Mouse (Mus musculus) cerebellum, adult 2 months (tissue): ENCODE measurements at regions not wholly inside any gene's neighbourhood (a gene's known extent, or its start where the extent isn't known, plus 50 kb on each side); places are given as distances from the start of the nearest gene placed in this dataset.
"Not testable (repeated sequence)": the region's sequence is repeated elsewhere in the genome, so short reads cannot be mapped to it uniquely, and the experiment has no call there.

Experiments used
- DNase-seq, 2 experiments: peaks; one replicate each; pipeline ENCODE4 v3.0.0; 2021
- H3K27ac ChIP-seq: fragments of 200-500 bp; 2 replicates; pipeline ENCODE4 v1.5.1; 2012; ENCODE audit warnings: low read length, control low read depth, inconsistent platforms; ENCODE audit not compliant: insufficient read depth
- H3K27me3 ChIP-seq: fragments of 200-500 bp; 2 replicates; pipeline ENCODE4 v1.6.1; 2012; ENCODE audit warnings: inconsistent platforms, mild to moderate bottlenecking, low read length, moderate library complexity; ENCODE audit not compliant: control insufficient read depth, insufficient read depth
- H3K4me1 ChIP-seq: fragments of 200-500 bp; 2 replicates; pipeline ENCODE4 v1.6.1; 2011; ENCODE audit warnings: low read length; ENCODE audit not compliant: control insufficient read depth, insufficient read depth
- H3K4me3 ChIP-seq: fragments of 200-500 bp; replicated peaks from 2 replicates; pipeline ENCODE3; 2011; ENCODE audit warnings: mild to moderate bottlenecking, low read depth, low read length, control low read depth; ENCODE audit not compliant: insufficient read depth
- CTCF ChIP-seq: fragments of 200-500 bp; IDR thresholded peaks from 2 replicates; pipeline ENCODE4 v1.5.1; 2011; ENCODE audit warnings: low read depth, mild to moderate bottlenecking, control low read depth, low read length, moderate library complexity, borderline replicate concordance; ENCODE audit not compliant: insufficient read depth
- POLR2A ChIP-seq: fragments of 200-500 bp; IDR thresholded peaks from 2 replicates; pipeline ENCODE4 v1.6.1; 2011; ENCODE audit warnings: low read length, control low read depth, borderline replicate concordance; ENCODE audit not compliant: insufficient read depth
- WGBS: fragments of 180-500 bp; shearing (Covaris S2); methylation state at CpG from one replicate; pipeline ENCODE4 v1.1.7; 2018; 5-methylcytosine and 5-hydroxymethylcytosine counted together

GRCm38 (mm10) chr12:3124036-3124435, 185.7 kb downstream of the Rab10 start:
- Histone ChIP-seq H3K27ac (no peak overlapping the region), H3K4me1 (no peaks in the 10 kb centered on the region), H3K27me3 (no peaks in the 10 kb centered on the region), H3K4me3 (no peak overlapping the region)
- WGBS = 56% methylated on average over 1 of the region's 1 CpGs
- TF ChIP-seq POLR2A (no peak), CTCF (no peak)
- DNase-seq = no peak

GRCm38 (mm10) chr12:3110589-3110988, 199.2 kb downstream of the Rab10 start:
- not testable (repeated sequence) for H3K27me3 ChIP-seq, DNase-seq, H3K4me1 ChIP-seq, H3K4me3 ChIP-seq, H3K27ac ChIP-seq
- 26% methylated on average over 11 of the region's 11 CpGs for WGBS

- not testable (repeated sequence) for H3K27me3 ChIP-seq, H3K27ac ChIP-seq, H3K4me1 ChIP-seq, H3K4me3 ChIP-seq
- 81% methylated on average over 5 of the region's 5 CpGs for WGBS
- peak; percentile 32 to 49 for DNase-seq
Measured at GRCm38 (mm10) chr12:3109671-3110070, 200.1 kb downstream of the Rab10 start.

GRCm38 (mm10) chr12:3101963-3102362, 207.8 kb downstream of the Rab10 start:
- H3K4me3 ChIP-seq, H3K27ac ChIP-seq, H3K4me1 ChIP-seq, DNase-seq, H3K27me3 ChIP-seq: not testable (repeated sequence)
- WGBS = 29% methylated on average over 5 of the region's 5 CpGs

GRCm38 (mm10) chr12:3098175-3098574, 211.6 kb downstream of the Rab10 start:
- not testable (repeated sequence) for H3K4me1 ChIP-seq, H3K27me3 ChIP-seq, H3K4me3 ChIP-seq, H3K27ac ChIP-seq
- TF ChIP-seq CTCF = peak; percentile 30; the same call in 1 of the 2 replicates
- peak; percentile 15 to 35 for DNase-seq
- 23% methylated on average over 2 of the region's 2 CpGs for whole genome bisulfite sequencing

- Histone ChIP-seq H3K4me1 (no peaks in the 10 kb centered on the region), H3K4me3 (no peak overlapping the region), H3K27ac (no peak overlapping the region), H3K27me3 (no peaks in the 10 kb centered on the region)
- no peak for DNase-seq
- no peak for TF ChIP-seq POLR2A
- WGBS = 94% methylated on average over 5 of the region's 5 CpGs
Measured at GRCm38 (mm10) chr12:3094509-3094908, 215.3 kb downstream of the Rab10 start.

GRCm38 (mm10) chr12:3092974-3093373, 216.8 kb downstream of the Rab10 start:
- H3K27ac ChIP-seq, H3K4me3 ChIP-seq, H3K4me1 ChIP-seq, H3K27me3 ChIP-seq, DNase-seq: not testable (repeated sequence)
- WGBS = 43% methylated on average over 3 of the region's 3 CpGs

GRCm38 (mm10) chr12:3049546-3049945, 260.2 kb downstream of the Rab10 start:
- WGBS = 64% methylated on average over 5 of the region's 5 CpGs
- DNase-seq, H3K4me3 ChIP-seq, H3K4me1 ChIP-seq, H3K27me3 ChIP-seq, H3K27ac ChIP-seq: not testable (repeated sequence)

- DNase-seq, H3K4me1 ChIP-seq, H3K27me3 ChIP-seq, H3K4me3 ChIP-seq, H3K27ac ChIP-seq: not testable (repeated sequence)
- WGBS = 90% methylated on average over 16 of the region's 16 CpGs
Measured at GRCm38 (mm10) chr12:3018446-3018845, 291.3 kb downstream of the Rab10 start.

- not testable (repeated sequence) for H3K4me1 ChIP-seq, H3K4me3 ChIP-seq, DNase-seq, H3K27ac ChIP-seq, H3K27me3 ChIP-seq
- 88% methylated on average over 8 of the region's 8 CpGs for WGBS
Measured at GRCm38 (mm10) chr12:3016777-3017176, 293.0 kb downstream of the Rab10 start.
